Mouse (Mus musculus) CH12.LX (cell line): ENCODE results near the gene Slc10a7. TPM values are rescaled to one million over a fixed set of nuclear protein-coding genes. Genes with fewer than 3 reads are reported as not detected.

ENCODE experiments used
- DNase-seq: peaks from one replicate; pipeline ENCODE4 v3.0.0-alpha.2; 2013; ENCODE audit errors: extremely low read depth
- H3K27ac ChIP-seq: 2 replicates; pipeline ENCODE4 v1.5.1; 2012; ENCODE audit warnings: low read depth, mild to moderate bottlenecking, control low read depth, moderate library complexity; ENCODE audit not compliant: insufficient read depth
- H3K27me3 ChIP-seq: replicated peaks from 2 replicates; pipeline ENCODE3; 2012; ENCODE audit warnings: inconsistent platforms
- H3K36me3 ChIP-seq, 2 experiments: replicated peaks in 1 of 2; 2 replicates each; pipeline versions ENCODE3 to v1.6.1; 2012; ENCODE audit warnings: inconsistent platforms in 1 of 2, low read length in 1 of 2, mild to moderate bottlenecking in 1 of 2, mixed read lengths in 1 of 2, moderate library complexity in 1 of 2; ENCODE audit not compliant: control insufficient read depth in 1 of 2, insufficient read depth in 1 of 2
- H3K4me1 ChIP-seq, 2 experiments: 2 replicates each; pipeline ENCODE4 v1.6.1; 2012; ENCODE audit warnings: inconsistent platforms in 1 of 2, moderate library complexity in 1 of 2; ENCODE audit not compliant: insufficient read depth in 2 of 2, control insufficient read depth in 1 of 2
- H3K4me2 ChIP-seq: 2 replicates; pipeline ENCODE4 v1.6.1; 2012; ENCODE audit warnings: low read depth, mild to moderate bottlenecking, control low read depth; ENCODE audit not compliant: poor library complexity, insufficient read depth, severe bottlenecking
- H3K4me3 ChIP-seq, 3 experiments: fragments of 150-350 bp in 1 of 3; sonication (generic) in 1 of 3; replicated peaks in 1 of 3; 2 replicates each; pipeline versions ENCODE3 to v1.5.1; 2011 to 2012; ENCODE audit warnings: low read depth in 2 of 3, low read length in 2 of 3, mild to moderate bottlenecking in 2 of 3, moderate library complexity in 2 of 3, control low read depth in 1 of 3, improper control_type of control experiment in 1 of 3, inconsistent platforms in 1 of 3, mixed read lengths in 1 of 3; ENCODE audit not compliant: poor library complexity in 1 of 3
- H3K79me2 ChIP-seq: replicated peaks from 2 replicates; pipeline ENCODE4 v1.6.1; 2012; ENCODE audit warnings: mild to moderate bottlenecking, moderate library complexity; ENCODE audit not compliant: control insufficient read depth, poor library complexity, insufficient read depth, severe bottlenecking; ENCODE audit errors: extremely low read depth
- H3K9ac ChIP-seq: 2 replicates; pipeline ENCODE4 v1.6.1; 2012; ENCODE audit warnings: low read depth, mild to moderate bottlenecking, control low read depth, moderate library complexity; ENCODE audit not compliant: insufficient read depth
- H3K9me3 ChIP-seq: replicated peaks from 2 replicates; pipeline ENCODE3; 2012; ENCODE audit warnings: low read length, inconsistent platforms, mixed read lengths
- CHD1 ChIP-seq: IDR thresholded peaks from 2 replicates; pipeline ENCODE4 v1.6.1; 2012; ENCODE audit warnings: low read depth, low read length, improper control_type of control experiment, inconsistent platforms
- EP300 ChIP-seq: IDR thresholded peaks from 2 replicates; pipeline ENCODE4 v1.6.1; 2011; ENCODE audit warnings: low read length, improper control_type of control experiment
- ETS1 ChIP-seq: conservative IDR thresholded peaks from 2 replicates; pipeline ENCODE4 v1.6.1; 2012; ENCODE audit warnings: low read depth, mild to moderate bottlenecking, inconsistent platforms, low read length, improper control_type of control experiment, moderate library complexity
- HCFC1 ChIP-seq: IDR thresholded peaks from 2 replicates; pipeline ENCODE4 v1.6.1; 2012; ENCODE audit warnings: low read depth, mild to moderate bottlenecking, inconsistent platforms, low read length, improper control_type of control experiment
- JUN ChIP-seq: IDR thresholded peaks from 2 replicates; pipeline ENCODE4 v1.6.1; 2011; ENCODE audit warnings: low read depth, mild to moderate bottlenecking, low read length, improper control_type of control experiment, moderate library complexity; ENCODE audit not compliant: insufficient read depth
- KAT2A ChIP-seq: IDR thresholded peaks from 2 replicates; pipeline ENCODE4 v1.6.1; 2012; ENCODE audit warnings: low read length, improper control_type of control experiment, inconsistent platforms; ENCODE audit not compliant: insufficient replicate concordance
- MAFK ChIP-seq: IDR thresholded peaks from 2 replicates; pipeline ENCODE4 v1.6.1; 2011; ENCODE audit warnings: low read length, improper control_type of control experiment; ENCODE audit not compliant: insufficient replicate concordance
- MAX ChIP-seq: IDR thresholded peaks from 2 replicates; pipeline ENCODE4 v1.6.1; 2011; ENCODE audit warnings: low read length, improper control_type of control experiment
- MAZ ChIP-seq: IDR thresholded peaks from 2 replicates; pipeline ENCODE4 v1.6.1; 2012; ENCODE audit warnings: low read depth, mild to moderate bottlenecking, inconsistent platforms, low read length, improper control_type of control experiment, moderate library complexity
- MEF2A ChIP-seq: IDR thresholded peaks from 2 replicates; pipeline ENCODE4 v1.6.1; 2014; ENCODE audit warnings: low read depth, mild to moderate bottlenecking, inconsistent platforms, low read length, improper control_type of control experiment, borderline replicate concordance
- MYC ChIP-seq: IDR thresholded peaks from 2 replicates; pipeline ENCODE4 v1.6.1; 2011; ENCODE audit warnings: low read depth, mild to moderate bottlenecking, improper control_type of control experiment, low read length
- NRF1 ChIP-seq: IDR thresholded peaks from 2 replicates; pipeline ENCODE4 v1.6.1; 2014; ENCODE audit warnings: low read depth, mild to moderate bottlenecking, inconsistent platforms, low read length, improper control_type of control experiment, moderate library complexity
- POLR2A ChIP-seq: IDR thresholded peaks from 2 replicates; pipeline ENCODE4 v1.6.1; 2011; ENCODE audit warnings: low read depth, mild to moderate bottlenecking, improper control_type of control experiment, low read length
- RAD21 ChIP-seq: IDR thresholded peaks from 2 replicates; pipeline ENCODE4 v1.6.1; 2011; ENCODE audit warnings: low read depth, mild to moderate bottlenecking, low read length, improper control_type of control experiment, moderate library complexity
- SMC3 ChIP-seq: IDR thresholded peaks from 2 replicates; pipeline ENCODE4 v1.6.1; 2011; ENCODE audit warnings: low read depth, low read length, improper control_type of control experiment
- TCF12 ChIP-seq: IDR thresholded peaks from 2 replicates; pipeline ENCODE4 v1.6.1; 2014; ENCODE audit warnings: low read depth, mild to moderate bottlenecking, inconsistent platforms, low read length, improper control_type of control experiment
- UBTF ChIP-seq: IDR thresholded peaks from 2 replicates; pipeline ENCODE4 v1.6.1; 2012; ENCODE audit warnings: low read depth, mild to moderate bottlenecking, inconsistent platforms, low read length, improper control_type of control experiment, moderate library complexity
- ZMIZ1 ChIP-seq: IDR thresholded peaks from 2 replicates; pipeline ENCODE4 v1.6.1; 2012; ENCODE audit warnings: low read depth, mild to moderate bottlenecking, inconsistent platforms, low read length, improper control_type of control experiment
- dilution Hi-C: fragments of 300-500 bp; cut with MboI; formaldehyde crosslinking; loops from 2 replicates; pipeline ENCODE4 v1.14.3; 2020; ENCODE audit warnings: low sequenced_read_pairs; ENCODE audit not compliant: extremely low pct_unique_long_range_greater_than_20kb, extremely low pct_ligation_motif_present
- in situ Hi-C: fragments of 300-500 bp; cut with MboI; formaldehyde crosslinking; loops from 3 replicates; pipeline ENCODE4 v1.14.3; 2019; ENCODE audit warnings: low sequenced_read_pairs, low pct_ligation_motif_present, low pct_unique_long_range_greater_than_20kb, mixed read lengths
- polyA plus RNA-seq: library from polyadenylated mRNA; unstranded; fragments of >175 nt; gene quantifications from 2 replicates; pipeline ENCODE4 v1.2.1, GENCODE M21; 2012; ENCODE audit warnings: low read depth; ENCODE audit not compliant: insufficient read length
- total RNA-seq, 2 experiments: library from RNA; depleted of rRNA; stranded (reverse); fragments of 300-350 nt in 1 of 2; fragments of >200 nt in 1 of 2; gene quantifications; 2 replicates each; pipeline ENCODE4 v1.2.3; 2012 to 2014

Gene Slc10a7
- total and polyA plus RNA-seq, 3 experiments, result 10.8 to 20.4 (median 16.3) TPM

DNA sequence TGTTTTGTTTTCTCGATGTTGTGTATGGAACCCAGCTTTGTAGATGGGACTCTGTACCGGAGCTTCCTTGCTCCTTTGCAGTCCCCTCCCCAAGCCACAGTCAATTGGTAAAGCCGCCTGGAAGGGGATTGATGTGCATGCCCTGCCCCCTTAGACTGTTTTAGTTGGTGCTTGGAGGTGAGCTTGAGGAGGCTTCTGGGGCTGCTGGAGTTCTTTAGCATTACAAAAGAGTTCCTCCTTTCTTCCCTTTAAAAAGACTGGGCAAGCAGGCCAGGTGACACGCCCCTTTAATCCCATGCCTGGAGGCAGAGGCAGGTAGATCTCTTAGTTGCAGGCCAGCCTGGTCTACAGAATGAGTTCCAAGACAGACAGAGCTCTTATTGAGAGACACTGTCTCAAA lies 4.0 kb downstream of the Slc10a7 start:
- Histone ChIP-seq H3K36me3 (peaks cover 19 to 45% of the 10 kb centered on the region in 2 experiments), H3K79me2 (peaks cover 5% of the 10 kb centered on the region), H3K27me3 (no peaks in the 10 kb centered on the region), H3K4me3 (no peak overlapping the region), H3K9ac (no peak overlapping the region), H3K4me2 (no peak overlapping the region), H3K4me1 (peaks cover 2 to 6% of the 10 kb centered on the region in 2 experiments), H3K9me3 (no peaks in the 10 kb centered on the region), H3K27ac (no peak overlapping the region)
- dilution Hi-C loops, result no loop called here
- in situ Hi-C loops, result no loop called here
- TF ChIP-seq HCFC1 (no peak), MYC (no peak), TCF12 (no peak), NRF1 (no peak), MEF2A (no peak), MAZ (no peak), KAT2A (no peak), JUN (no peak), ETS1 (no peak), EP300 (no peak), SMC3 (no peak), RAD21 (no peak)
- DNase-seq, result no peak

DNA sequence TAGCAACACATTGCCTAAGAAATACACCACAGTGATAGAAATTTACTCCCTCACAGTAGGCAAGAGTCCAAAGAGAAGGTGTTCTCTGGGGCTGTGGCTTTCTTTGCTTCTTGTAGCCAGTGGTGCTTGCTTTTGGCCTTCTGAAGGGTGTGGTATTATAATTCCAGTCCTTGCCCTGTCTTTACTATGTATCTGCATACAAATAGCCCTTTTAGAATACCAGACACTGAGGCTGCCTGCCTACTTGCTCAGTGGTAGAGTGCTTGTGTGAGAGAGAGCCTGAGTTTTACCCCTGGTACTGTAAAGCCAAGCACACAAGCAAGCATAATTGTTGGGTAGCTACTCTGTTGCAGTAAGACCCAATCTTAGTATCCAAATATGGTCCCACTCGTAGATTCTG lies 5.6 kb downstream of the Slc10a7 start:
- H3K36me3 ChIP-seq, result peaks cover 19 to 56% of the 10 kb centered on the region in 2 experiments
- in situ Hi-C loops, result no loop called here
- dilution Hi-C loops, result no loop called here

DNA sequence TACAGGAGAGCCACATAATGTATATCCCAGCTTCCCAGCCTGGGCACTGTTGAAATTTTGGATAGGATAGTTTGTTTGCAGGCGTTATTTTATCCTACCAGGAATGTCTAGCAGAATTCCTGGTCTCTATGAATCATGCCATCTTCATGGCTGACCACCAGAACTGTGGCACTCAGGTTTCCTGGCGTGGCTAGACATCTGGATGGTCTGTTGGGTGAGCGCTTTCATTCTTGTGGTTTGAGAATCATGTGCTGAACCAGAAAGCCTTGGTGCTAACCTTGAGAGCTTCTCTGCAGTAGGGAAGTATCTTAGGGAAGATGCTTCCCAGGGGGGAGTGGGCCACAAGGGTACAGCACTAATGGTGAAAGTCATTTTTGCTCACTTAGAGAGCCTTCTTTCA lies 6.0 kb downstream of the Slc10a7 start:
- Histone ChIP-seq H3K9me3 (no peaks in the 10 kb centered on the region), H3K4me3 (no peak overlapping the region), H3K4me2 (no peak overlapping the region), H3K27me3 (no peaks in the 10 kb centered on the region), H3K9ac (no peak overlapping the region), H3K79me2 (no peaks in the 10 kb centered on the region), H3K36me3 (peaks cover 19 to 60% of the 10 kb centered on the region in 2 experiments), H3K4me1 (peaks cover 2 to 6% of the 10 kb centered on the region in 2 experiments), H3K27ac (no peak overlapping the region)
- in situ Hi-C loops (no loop called here), dilution Hi-C loops (no loop called here)
- no peak for DNase-seq
- TF ChIP-seq CHD1 (no peak), UBTF (no peak), MAX (no peak), KAT2A (no peak), HCFC1 (no peak), NRF1 (no peak), RAD21 (no peak), EP300 (no peak), POLR2A (no peak)

More for the DNA sequence above, 5.6 kb downstream of the Slc10a7 start:
- Histone ChIP-seq H3K4me2 (no peak overlapping the region), H3K27ac (no peak overlapping the region), H3K9ac (no peak overlapping the region), H3K9me3 (no peaks in the 10 kb centered on the region), H3K27me3 (no peaks in the 10 kb centered on the region), H3K4me1 (peaks cover 2 to 6% of the 10 kb centered on the region in 2 experiments), H3K79me2 (no peaks in the 10 kb centered on the region; the same call in 1 of the 2 replicates), H3K4me3 (no peak overlapping the region)
- no peak for DNase-seq
- TF ChIP-seq ZMIZ1, result no peak
- TF ChIP-seq MAFK, result no peak
